Mouse (Mus musculus) neural tube, embryonic 10.5 days (tissue): ENCODE data around the gene Dnase1l3.
"Not testable (repeated sequence)": the region's sequence is repeated elsewhere in the genome, so short reads cannot be mapped to it uniquely, and the experiment has no call there.

ENCODE experiments used
- DNase-seq: peaks from one replicate; pipeline ENCODE4 v3.0.0-alpha.2; 2017; ENCODE audit warnings: low spot score; ENCODE audit errors: extremely low spot score

Dnase1l3 gene

DNA sequence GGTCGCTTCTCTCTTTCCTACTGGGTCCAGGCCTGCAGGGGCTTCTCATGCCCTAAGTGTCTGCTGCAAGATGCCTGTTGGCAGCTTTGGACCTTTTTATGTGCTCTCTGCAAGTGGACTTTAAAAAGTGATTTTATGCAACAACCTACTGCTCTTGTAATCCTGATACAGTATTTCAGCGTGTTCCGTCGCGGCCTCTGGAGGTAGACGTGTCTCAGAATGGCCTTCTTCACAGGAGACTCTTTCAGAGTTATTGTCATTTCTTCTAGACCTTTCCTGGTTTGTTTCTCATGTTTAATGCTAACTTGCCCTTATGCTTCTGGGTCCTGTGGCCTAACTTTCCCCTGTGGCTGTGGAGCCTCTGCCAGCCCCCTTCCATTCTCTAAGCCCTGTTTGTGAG, 21.4 kb upstream of the Dnase1l3 start:
- no peak for DNase-seq

DNA sequence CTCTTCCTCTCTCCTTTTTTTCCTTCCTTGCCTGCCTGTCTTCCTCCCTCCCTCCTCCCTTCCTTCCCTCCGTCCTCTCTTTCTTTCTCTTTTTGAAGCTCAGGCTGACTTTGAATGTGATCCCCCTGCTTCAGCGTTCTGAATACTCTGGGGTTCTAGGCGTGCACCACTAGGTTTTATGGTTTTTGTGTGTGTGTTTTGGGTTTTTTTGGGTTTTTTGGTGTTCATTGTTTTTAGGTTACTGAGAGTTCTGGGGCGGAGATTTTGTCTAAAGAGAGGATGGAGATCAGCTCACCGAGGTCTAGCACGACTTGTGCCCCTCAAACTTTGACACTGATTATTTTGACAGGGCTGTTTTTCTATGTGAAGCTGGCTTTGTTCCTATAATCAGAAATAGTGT, 17.6 kb upstream of the Dnase1l3 start:
- DNase-seq, result no peak

DNA sequence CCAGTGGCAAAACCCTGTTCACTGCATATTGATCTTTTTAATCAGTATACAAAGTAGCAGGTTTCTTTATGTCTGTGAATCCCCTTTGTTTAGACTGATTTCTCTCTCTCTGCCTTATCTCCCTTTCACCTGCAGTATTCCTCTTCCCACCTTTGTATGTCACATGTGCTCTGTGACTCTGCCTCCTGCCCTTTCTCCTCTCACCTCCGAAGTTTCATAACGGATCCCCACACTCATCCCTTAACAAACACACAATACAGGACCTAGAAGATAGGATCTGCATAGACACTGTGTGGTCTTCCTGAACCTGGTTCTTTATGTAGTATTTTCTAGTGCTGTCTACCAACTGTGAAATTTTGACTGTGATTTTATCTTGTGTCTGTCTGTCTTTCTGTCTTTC, 16.9 kb upstream of the Dnase1l3 start:
- DNase-seq, result no peak

DNA sequence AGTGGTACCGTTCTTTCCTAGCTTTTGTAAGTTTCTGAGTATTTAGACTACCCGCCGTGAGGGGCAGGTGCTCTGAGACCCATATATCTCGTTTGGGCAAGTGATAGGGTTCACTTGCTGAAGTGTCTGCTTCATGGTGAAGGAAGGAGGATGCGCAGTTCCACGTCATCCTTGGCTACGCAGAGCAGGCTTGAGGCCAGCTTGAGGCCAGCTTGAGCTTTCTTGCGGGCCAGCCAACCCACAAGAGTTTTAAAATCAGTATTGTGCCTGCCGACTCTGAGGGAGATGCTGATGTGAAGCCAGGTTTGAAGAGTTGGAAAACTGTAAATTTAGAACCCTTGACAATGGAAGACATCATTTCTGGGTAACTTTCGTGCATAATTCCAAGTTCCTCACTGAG, 13.6 kb upstream of the Dnase1l3 start:
- no peak for DNase-seq

DNA sequence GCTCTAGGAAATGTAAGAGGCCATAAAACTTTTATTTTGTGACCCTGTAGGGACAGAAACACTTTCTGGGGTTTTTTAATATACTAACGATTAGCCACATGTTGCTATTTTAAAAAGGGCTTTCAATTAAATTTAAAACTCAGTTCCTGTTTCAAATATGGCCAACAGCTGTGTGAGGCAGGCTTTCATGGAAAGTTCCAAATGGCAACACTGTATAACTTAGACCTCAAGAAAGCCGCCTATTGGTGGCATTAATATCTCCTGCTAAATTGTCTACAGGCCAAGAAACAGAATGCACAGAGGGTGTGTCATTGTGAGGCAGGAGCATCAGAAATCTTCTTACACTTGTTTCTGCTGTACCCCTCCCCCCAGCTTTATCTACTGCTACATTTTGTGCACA, 13.1 kb upstream of the Dnase1l3 start:
- no peak for DNase-seq

DNA sequence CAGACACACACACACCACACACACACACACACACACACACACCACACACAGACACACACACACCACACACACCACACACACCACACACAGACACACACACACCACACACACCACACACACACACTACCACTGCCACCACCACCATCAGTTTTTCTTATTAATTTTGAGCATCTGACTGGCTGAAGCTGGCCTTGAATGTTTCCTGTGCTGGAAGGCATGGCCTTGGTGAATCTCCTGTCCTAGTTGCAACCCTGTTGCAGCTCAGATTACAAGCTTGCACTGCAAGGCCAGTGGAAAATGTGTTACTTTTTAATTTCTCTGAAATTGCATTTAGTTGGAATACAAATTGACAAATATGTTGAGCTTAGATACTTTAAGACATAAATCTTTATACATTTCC, 12.7 kb upstream of the Dnase1l3 start:
- no peak for DNase-seq

DNA sequence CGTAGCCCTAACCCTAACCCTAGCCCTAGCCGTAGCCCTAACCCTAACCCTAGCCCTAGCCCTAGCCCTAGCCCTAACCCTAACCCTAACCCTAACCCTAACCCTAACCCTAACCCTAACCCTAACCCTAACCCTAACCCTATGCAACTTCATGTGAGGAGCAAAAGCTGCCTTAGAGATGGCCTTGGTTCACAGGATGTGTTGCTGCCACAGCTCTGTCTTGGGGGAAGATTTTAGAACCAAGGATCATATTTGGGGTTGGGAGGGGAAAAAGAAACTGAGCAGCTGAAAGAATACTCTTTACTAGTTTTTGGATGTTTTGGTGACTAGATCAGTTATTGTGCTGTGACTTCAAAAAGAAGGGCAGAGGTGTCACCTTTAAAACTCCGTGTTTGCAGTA, 11.7 kb upstream of the Dnase1l3 start:
- not testable (repeated sequence) for DNase-seq

DNA sequence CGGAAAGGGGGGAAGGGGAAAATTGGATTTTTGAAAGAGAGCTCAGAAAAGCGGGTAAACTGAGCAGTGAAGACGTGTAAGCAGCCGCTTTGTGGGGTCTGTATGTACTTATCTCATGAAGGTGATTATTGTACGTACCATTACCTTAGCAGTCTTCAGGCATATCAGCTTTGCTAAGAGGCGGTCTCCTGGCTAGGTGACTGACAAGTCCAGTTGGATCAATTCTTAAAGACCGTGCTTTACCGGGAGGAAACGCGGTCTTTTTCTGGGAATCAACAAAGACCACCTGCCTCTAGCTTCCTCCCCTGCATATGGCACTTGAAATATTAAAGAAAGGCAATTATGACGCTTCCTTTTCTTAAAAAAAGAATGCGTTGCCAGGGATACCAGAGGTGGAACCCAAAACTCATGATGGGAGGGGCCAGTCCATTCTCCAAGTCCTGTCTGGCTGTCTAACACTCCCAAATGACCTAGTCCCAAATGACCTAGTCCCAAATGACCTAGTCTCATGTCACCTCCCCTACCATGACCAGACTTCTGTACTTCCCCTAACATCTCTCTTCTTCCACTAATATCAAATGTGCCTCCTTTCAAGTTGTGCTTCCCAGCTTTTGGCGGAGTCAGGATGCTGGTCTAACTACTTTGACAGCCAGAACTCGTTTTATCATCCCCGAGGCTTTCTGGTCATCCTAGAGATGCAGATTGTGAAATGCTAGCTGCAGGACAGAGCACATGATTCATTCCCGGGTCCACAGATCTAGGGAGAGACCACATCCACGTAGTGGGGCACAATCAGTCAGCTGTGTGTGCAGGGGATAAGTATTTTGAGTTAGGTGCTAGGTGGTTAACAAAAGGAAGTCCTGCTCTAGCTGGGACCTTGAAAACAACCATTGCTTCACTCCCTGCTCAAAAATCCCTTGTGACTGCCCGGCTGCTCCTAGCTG, 9.6 kb upstream of the Dnase1l3 start:
- DNase-seq, result no peak

DNA sequence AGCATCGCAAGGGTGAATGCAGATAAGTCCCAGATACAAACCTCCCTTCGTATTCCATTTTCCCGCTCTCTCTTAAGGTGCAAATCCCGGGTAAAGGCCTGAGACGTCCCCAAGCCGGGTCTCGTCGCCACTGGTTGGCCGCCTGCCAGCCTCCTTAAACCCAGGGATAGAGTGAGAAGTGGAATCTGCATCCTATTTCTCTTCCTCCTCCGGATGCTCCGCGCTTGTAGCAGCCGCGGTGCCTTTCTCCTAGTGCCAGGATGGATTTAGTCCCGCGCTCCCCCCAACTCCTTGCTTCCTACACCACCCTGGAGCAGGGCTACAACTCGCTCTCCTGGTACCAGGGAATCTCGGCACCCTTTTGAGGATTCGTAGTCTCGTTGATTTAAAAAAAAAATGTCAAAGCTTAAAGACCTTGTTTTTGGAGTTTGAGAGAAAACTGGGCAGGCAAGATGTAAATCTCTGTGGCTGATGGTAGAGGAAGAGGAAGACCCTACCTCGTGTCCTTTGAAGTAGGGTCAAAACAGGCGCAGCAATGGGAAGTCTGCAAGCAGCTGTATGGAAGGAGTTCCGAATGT, 8.8 kb upstream of the Dnase1l3 start:
- peak; percentile 63 for DNase-seq

DNA sequence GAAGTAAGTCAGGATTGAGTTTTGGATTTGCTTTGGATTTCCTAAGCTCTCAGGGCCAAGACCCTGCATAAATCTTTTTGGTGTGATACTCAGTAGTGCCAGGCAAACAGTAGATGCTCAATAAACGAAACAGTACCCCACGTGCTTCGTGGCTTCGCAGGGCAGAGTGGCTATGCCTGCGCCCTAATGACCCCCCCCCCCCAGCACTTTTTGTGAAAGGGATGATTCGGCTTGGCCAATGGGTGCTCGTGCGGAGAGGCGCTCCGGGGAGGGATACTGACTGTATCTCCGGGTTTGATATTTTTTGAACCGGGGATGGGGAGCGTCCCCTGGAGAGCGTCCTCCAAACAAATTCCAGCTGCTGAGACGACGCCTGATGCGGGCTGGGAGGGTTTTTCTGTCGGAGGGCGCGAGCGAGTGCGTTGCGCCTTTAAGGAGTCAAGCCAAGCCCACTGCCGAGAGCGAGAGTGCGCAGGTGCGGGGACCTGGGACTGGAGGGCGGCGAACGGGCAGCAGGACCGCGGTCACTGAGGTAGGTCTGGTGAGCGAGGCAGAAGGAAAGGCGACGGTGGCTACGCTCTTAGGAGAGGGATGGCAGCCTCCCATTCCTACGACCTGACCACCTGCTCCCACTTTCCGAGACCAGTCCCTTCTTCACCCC, 8.2 kb upstream of the Dnase1l3 start, which contains the start of gene Abhd6:
Abhd6 (plus strand) TSS at position 471 of the 661 bp plus-strand sequence.
- DNase-seq, result peak; percentile 88

DNA sequence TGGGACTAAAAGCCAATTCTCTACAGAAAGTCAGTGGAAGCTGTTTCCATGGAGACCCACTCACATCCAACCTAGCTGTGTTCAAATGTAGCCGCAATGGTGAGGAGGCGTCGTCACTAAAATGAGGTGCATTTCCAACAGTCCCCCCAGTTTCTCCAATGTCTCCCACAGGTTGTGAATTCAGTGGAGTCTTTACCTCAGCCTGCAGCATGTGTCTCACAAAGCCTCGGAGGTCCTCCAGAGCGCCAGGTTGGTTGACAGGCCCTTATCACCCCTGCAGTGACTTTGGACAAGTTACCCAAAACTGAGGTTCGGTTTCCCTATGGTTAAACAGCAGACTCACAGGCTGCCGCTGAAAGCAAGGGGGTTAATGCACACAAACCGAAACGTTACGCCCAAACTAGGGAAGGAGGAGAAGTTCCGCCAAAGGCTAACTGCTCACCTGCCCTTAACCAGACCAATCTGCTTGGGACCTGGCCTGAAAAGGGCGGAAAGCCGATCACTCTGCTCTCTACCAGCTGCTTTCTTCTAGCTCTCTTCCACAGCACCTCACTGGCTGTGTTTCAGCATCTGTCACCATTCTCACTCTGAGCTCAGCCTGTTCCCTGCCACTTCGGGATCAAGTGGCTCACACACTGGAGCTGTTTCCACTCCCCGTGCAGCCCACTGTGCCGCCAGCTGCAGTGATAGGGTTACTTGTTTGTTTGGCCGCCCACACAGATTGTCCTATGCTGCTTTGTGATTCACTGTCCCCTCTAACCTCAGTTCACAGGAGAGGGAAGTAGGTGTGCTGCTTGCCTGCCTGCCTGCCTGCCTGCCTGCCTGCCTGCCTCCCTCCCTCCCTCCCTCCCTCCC, 6.7 kb upstream of the Dnase1l3 start:
- DNase-seq, result no peak

DNA sequence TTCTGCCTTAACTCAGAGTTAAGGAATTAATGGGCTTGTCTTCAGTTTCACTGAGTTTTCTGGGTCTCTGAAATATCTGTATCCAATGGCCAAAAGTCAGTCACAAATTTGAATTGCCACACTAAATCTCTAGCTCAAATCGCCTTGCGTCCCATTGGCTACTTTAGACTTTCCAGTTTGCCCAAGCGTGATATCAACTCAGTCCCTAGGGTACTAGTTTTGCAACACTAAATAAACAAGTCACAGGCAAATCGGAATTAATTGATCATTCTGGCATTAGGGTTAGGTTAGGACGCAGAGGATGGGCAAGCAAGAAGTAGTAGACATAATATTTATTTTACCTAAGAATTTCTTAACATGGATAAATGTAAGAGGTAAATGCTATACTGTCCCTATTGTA, 5.9 kb upstream of the Dnase1l3 start:
- DNase-seq, result no peak

DNA sequence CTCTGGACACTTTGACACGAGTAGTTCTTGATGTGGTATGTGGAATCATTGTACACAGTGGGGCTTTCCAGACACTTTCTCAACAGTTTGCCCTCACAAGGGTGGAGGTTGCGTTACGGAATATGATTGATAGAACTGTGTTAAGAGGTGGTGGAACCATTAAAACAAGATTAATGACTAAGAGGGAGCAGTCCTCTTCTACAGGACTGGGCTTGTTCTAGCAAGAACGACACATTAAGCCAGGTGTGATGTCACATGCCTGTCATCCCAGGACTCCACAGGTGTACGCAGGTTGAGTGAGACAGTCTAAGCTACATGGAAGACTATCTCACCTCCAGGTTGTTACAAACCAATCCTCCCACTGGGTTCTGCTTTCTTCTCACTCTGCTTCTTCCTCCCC, 5.1 kb upstream of the Dnase1l3 start:
- no peak for DNase-seq

DNA sequence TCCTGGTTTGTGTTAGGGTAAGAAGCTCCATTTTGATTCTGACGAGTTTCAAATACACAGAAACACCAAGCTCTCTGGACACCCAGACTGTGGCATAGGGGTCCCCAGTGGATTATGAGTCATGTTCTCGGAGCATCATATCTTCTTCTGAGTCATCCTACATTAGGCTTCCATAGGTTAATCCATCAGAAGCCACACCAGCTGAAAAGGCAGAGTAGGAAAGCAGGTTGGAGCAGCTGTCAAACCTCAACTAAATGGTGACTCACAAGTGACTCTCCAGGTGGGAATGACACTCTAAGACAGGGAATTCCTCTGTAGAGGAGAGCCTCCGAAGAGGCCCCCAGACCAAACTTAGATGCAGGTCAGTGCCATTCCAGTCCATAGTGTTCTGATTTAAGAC, 4.7 kb upstream of the Dnase1l3 start:
- DNase-seq, result no peak

DNA sequence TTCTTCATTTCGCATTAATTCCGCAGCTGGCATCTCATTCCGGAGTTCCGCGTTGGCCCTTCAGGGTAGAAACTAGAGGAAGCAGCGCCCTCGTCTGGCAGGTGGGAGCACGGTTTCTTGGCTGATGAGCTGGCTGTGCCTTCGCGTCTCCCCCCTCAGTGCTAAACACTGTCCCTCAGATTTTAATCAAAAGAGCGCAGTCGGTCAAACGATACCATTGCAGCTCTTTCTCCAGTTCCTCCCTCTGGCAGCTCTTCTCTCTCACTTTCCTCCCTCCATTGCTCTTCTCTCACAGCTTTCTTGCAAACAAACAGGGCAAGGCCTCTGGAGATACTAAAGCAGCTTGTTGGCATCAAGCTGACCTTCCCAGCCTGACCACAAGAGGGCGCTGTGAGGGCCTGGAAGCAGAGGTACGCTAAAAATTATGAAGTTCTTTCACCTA, 2.9 kb upstream of the Dnase1l3 start:
- DNase-seq, result peak; percentile 92

DNA sequence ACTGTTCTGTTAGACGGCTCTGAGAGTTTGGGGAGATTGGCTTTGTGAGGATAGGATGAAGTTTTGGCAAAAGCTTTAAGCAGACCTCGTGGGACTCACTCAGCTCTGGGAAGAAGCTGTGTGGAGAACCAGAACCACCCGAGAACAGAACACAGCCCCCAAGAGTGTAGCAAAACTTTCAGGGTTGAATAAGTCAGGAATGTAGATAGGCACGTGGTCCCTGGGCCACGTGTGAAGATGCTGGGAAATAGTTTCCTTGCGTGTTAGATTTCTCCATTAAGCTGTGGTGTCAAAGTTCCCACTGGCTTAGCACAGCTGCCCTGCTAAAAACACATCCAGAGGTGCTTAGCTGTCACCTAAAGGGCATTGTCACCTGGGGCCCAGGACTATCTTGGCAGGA, 2.2 kb downstream of the Dnase1l3 start:
- no peak for DNase-seq

DNA sequence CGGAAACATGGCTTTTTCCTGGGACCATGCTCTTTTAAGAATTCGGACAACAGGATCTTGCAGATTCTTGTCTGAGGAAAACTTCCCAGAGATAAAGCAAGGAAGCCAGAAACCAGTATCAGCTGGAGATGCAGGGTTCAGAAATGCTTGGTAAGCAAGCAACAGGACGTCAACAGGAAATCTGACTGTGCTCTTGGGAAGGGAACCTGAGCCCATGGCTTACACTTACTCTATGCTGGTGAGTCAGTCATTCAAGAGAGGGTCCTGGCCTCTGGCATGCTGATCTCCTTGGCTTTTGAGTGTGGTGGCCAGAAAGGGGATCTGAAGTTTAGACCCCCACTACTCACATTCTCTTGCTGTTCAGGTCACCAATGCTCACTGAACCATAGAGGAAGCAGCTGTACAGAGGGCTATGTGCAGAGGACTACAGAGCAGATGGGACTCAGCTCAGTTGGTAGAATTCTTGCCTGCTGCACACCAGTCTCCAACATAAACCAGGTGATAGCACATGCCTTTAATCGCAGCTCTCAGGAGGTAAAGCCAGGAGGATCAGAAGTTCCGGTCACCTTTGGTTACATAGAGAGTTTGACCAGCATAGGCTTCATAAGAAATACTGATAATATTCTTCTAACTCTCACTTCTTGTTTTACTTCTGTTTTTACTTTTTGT, 3.1 kb downstream of the Dnase1l3 start:
- no peak for DNase-seq

DNA sequence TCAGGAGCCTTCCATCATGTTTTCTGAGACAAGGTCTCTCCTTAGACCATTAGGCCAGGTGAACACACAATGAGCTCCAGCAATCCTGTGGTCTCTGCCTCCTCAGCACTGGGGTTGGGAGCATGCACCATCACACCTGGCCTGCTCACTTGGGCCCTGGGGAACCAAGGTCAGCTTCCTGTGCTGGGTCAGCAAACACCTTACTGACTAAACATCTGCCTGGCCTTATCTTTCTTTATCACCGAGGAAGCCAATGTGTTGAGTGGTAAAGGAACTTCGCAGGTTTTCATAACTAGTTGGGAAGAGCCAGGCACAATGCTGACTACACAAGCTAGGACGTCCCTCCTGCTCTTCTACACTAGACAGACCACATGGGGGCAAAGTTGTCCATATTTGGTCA, 4.4 kb downstream of the Dnase1l3 start:
- no peak for DNase-seq

DNA sequence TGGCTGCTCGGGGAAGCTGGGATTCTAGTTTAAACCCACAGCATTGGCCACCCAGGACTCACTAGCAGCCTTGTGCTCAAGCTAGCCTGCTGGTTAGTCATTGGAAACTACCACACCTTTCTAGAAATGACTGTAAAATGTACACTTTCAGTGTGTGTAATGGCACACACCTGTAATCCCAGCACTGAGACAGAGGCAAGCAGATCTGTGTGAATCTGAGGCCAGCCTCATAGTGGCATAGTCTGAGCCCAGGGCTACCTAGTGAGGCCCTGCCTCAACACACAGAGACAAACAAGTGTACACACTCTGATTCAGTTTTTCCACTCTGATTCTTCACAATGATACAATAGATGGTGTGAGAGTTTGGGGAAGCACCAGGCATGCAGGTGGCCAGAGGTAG, 5.0 kb downstream of the Dnase1l3 start:
- DNase-seq, result no peak

DNA sequence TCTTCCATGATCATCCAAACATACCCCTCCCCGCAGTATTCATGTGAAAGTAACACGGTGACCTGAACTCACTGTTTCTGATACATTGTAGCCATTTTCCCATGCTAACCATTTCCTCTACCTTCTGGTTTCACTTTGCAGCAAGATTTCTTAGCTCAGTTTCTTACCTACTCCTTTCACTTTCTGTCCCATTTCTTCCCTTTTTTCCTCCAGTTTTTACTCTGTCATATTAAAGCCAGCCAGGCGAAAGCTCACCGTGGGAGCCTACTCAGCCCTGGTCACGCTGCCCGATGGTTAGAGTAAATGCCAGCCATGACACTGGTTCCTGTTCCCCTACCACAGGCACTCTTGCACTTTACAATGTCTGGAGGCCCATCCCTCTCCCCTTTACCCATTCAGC, 7.5 kb downstream of the Dnase1l3 start:
- DNase-seq, result no peak

DNA sequence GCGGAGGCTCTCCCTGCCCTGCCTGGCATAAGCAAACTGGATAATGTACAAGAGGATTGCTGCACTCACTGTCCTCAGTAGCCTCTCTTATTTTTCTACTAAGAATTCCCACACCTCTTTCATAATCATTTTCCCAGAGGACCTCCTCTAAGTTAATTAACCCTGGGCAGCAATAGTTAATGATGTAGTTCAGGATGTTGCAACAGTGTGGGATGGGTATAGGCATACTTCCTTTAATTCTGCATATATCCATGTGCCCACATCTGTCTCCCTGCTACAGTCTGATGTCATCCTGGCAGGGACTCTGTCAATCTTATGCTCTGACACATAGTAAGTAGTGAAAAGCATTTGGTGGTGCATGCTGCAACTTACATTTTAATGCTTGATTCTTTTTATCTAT, 13.1 kb downstream of the Dnase1l3 start:
- DNase-seq, result no peak
